Mouse (Mus musculus): Measurements from ENCODE around the gene Ablim1. TPM values are rescaled to one million over a fixed set of nuclear protein-coding genes. Genes with fewer than 3 reads are reported as not detected.
A peak's percentile ranks its signal among the peaks of the same experiment; 100 is the strongest.

The Ablim1 gene
- polyA plus RNA-seq (2015; fragmentation: Nextera tagmentation; extraction: Ambion mirVana) = 46.5 and 48.0 TPM in 2 replicates

DNA sequence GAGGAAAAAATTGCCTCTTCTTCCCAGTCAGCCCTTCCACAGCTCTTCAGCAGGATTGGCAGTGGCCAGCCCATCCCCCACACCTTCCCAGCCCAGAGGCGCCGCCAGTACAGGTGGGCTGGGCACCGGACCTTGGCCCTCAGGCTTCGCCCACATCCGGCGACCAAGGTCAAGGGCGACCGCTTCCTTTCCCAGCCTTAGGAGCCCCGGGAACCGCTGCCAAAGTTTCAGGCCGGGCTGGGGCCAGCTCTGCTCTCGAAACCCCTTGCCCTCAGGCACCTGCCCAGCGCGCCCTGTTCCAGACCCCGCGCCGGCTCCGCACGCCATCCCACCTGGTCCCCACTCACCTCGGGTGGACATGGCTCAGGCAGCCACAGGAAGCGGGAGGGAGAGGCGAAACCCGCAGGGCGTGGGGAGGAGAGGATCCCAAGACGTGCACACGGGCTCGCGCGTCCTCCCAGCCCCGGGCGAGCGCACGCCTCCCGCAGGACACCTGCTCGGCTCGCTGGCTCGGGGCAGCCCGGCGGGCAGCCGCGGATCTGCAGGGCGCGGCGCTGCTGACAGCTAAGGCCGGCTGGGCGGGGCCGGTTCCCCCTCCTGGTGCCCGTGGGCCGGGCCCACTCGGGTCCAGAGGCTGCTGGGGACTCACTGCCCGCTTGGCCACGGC, at the start of gene Ablim1:
Gene Ablim1, minus strand, starts transcription at position 574 of the 667 bp plus-strand sequence.
- Histone ChIP-seq H3K9me3 (no peaks in the 10 kb centered on the region), H3K27ac (replicated peaks) (peak within 1 kb of the TSS; percentile 82), H3K9ac (peak within 1 kb of the TSS; percentile 83), H3K36me3 (no peaks in the 10 kb centered on the region), H3K4me2 (peak within 1 kb of the TSS; percentile 86), H3K4me1 (replicated peaks) (peaks cover 19% of the 10 kb centered on the region; the same call in 1 of the 2 replicates), H3K4me3 (peak within 1 kb of the TSS; percentile 59), H3K27me3 (peaks cover 16% of the 10 kb centered on the region)
- peak; percentile 86 for ATAC-seq (ENCODE audit: low read depth)
- 1% methylated on average over 52 of the region's 52 CpGs for WGBS

- Histone ChIP-seq H3K4me1 (replicated peaks) (peaks cover 78% of the 10 kb centered on the region), H3K4me3 (0 out of 2 replicates have a peak overlapping the region, but pooled peaks have one; percentile 3), H3K27ac (replicated peaks) (0 out of 2 replicates have a peak overlapping the region, but pooled peaks have one; percentile 13), H3K9ac (peak overlapping the region; percentile 56), H3K36me3 (0 out of 2 replicates have a peak, but pooled peaks cover 2% of the 10 kb centered on the region), H3K9me3 (no peaks in the 10 kb centered on the region), H3K4me2 (peak overlapping the region; percentile 69), H3K27me3 (no peaks in the 10 kb centered on the region)
- WGBS = 90% methylated on average over 7 of the region's 7 CpGs
- ATAC-seq (ENCODE audit: low read depth) = no peak
Observed at GRCm38 (mm10) chr19:57363538-57363937, 48.8 kb upstream of the Ablim1 start.

GRCm38 (mm10) chr19:57363076-57363475, 48.4 kb upstream of the Ablim1 start:
- Histone ChIP-seq H3K9me3 (no peaks in the 10 kb centered on the region), H3K9ac (peak overlapping the region; percentile 56), H3K4me1 (replicated peaks) (peaks cover 82% of the 10 kb centered on the region), H3K36me3 (no peaks in the 10 kb centered on the region), H3K4me3 (peak overlapping the region; percentile 92), H3K27me3 (no peaks in the 10 kb centered on the region), H3K4me2 (peak overlapping the region; percentile 69), H3K27ac (replicated peaks) (peak overlapping the region; percentile 20; the same call in 1 of the 2 replicates)
- WGBS = 47% methylated on average over 7 of the region's 7 CpGs
- no peak for ATAC-seq (ENCODE audit: low read depth)

DNA sequence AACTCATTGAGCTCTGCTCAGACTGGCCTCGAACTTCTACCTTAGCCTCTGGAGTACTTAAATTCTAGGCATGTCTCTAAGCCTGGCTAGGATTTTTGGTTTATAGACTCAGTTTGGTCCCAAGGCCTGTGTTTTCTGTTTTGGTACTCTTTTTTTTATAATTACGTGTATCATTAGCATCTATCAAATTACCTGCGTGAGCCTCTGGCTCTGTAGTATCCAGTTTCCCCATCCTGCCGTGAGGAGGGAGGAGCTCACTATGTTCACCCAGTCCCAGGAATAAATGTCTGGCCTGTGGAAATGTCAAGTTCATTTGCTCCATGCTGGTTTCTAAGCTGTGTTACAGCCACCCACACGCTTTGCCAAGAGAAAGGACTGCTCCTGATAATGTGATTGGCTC, 47.9 kb upstream of the Ablim1 start:
- ATAC-seq (ENCODE audit: low read depth) = no peak
- Histone ChIP-seq H3K9me3 (no peaks in the 10 kb centered on the region), H3K4me3 (peak overlapping the region; percentile 92), H3K9ac (peak overlapping the region; percentile 56), H3K27me3 (no peaks in the 10 kb centered on the region), H3K4me1 (replicated peaks) (peaks cover 77% of the 10 kb centered on the region), H3K4me2 (peak overlapping the region; percentile 69), H3K27ac (replicated peaks) (peak overlapping the region; percentile 20; the same call in 1 of the 2 replicates), H3K36me3 (no peaks in the 10 kb centered on the region)
- WGBS = 48% methylated on average over 5 of the region's 5 CpGs

GRCm38 (mm10) chr19:57361939-57362307, 47.2 kb upstream of the Ablim1 start:
- peak overlapping the region; percentile 92 for H3K4me3 ChIP-seq
- peak overlapping the region; percentile 98 for H3K27ac ChIP-seq (replicated peaks)
- no peaks in the 10 kb centered on the region for H3K9me3 ChIP-seq
- H3K9ac ChIP-seq = peak overlapping the region; percentile 99
- 19% methylated on average over 3 of the region's 3 CpGs for WGBS
- H3K27me3 ChIP-seq = no peaks in the 10 kb centered on the region
- peak overlapping the region; percentile 69 for H3K4me2 ChIP-seq
- ATAC-seq (ENCODE audit: low read depth) = no peak
- no peaks in the 10 kb centered on the region for H3K36me3 ChIP-seq
- H3K4me1 ChIP-seq (replicated peaks) = peaks cover 71% of the 10 kb centered on the region

GRCm38 (mm10) chr19:57361131-57361938, 46.6 kb upstream of the Ablim1 start:
- peak overlapping the region; percentile 69 for H3K4me2 ChIP-seq
- H3K9me3 ChIP-seq = no peaks in the 10 kb centered on the region
- ATAC-seq (ENCODE audit: low read depth) = peak; percentile 78
- no peaks in the 10 kb centered on the region for H3K36me3 ChIP-seq
- H3K4me3 ChIP-seq = peak overlapping the region; percentile 92
- H3K27ac ChIP-seq (replicated peaks) = peak overlapping the region; percentile 98
- no peaks in the 10 kb centered on the region for H3K27me3 ChIP-seq
- peak overlapping the region; percentile 99 for H3K9ac ChIP-seq
- peaks cover 65% of the 10 kb centered on the region for H3K4me1 ChIP-seq (replicated peaks)
- under 1% methylated on average over 70 of the region's 78 CpGs for WGBS

GRCm38 (mm10) chr19:57360341-57361130, 45.8 kb upstream of the Ablim1 start, which contains the start of gene Fam160b1:
Gene Fam160b1, plus strand, starts transcription at chr19:57360680.
- H3K4me2 ChIP-seq = peak within 1 kb of the TSS; percentile 69
- ATAC-seq (ENCODE audit: low read depth) = peak; percentile 92
- 1% methylated on average over 61 of the region's 70 CpGs for WGBS

DNA sequence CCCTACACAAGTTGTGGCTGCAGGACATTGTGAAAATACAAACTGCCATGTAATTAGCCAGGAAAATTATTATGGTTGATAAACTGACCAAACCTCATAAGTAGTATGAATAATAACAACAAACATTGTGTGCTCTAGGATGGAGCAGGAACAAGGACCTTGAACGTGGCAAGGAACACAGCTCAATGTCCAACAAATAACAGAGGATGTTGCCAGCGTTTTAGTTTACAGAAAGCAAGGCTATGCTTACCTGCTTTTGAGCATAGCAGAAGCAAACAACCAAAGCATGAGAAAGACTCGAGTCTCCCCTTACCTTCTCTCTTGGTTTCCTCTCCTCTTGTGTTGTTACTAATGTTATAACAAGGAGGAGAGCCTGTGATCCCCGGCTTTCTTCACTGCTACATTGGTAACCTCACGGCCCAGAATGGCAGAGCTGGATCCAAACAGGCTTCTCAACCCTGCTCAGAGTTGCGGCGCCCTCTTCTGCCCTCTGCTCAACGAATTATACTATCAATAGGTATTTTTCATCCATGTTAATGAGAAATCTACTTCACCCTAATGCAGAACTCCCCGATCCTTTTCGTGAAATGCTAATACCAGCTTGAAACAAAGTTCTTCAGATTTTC, 45.1 kb upstream of the Ablim1 start:
- no peaks in the 10 kb centered on the region for H3K36me3 ChIP-seq
- WGBS = 49% methylated on average over 10 of the region's 10 CpGs
- H3K27me3 ChIP-seq = no peaks in the 10 kb centered on the region
- peaks cover 60% of the 10 kb centered on the region for H3K4me1 ChIP-seq (replicated peaks)
- peak overlapping the region; percentile 99 for H3K9ac ChIP-seq
- no peaks in the 10 kb centered on the region for H3K9me3 ChIP-seq
- H3K4me3 ChIP-seq = peak overlapping the region; percentile 92
- H3K27ac ChIP-seq (replicated peaks) = peak overlapping the region; percentile 98
- no peak for ATAC-seq (ENCODE audit: low read depth)
- H3K4me2 ChIP-seq = peak overlapping the region; percentile 69

More at GRCm38 (mm10) chr19:57360341-57361130, 45.8 kb upstream of the Ablim1 start, which contains the start of gene Fam160b1:
- peak within 1 kb of the TSS; percentile 98 for H3K27ac ChIP-seq (replicated peaks)
- peak within 1 kb of the TSS; percentile 99 for H3K9ac ChIP-seq
- no peaks in the 10 kb centered on the region for H3K9me3 ChIP-seq
- peak within 1 kb of the TSS; percentile 92 for H3K4me3 ChIP-seq
- peaks cover 61% of the 10 kb centered on the region for H3K4me1 ChIP-seq (replicated peaks)
- no peaks in the 10 kb centered on the region for H3K27me3 ChIP-seq
- H3K36me3 ChIP-seq = no peaks in the 10 kb centered on the region

GRCm38 (mm10) chr19:57358836-57359598, 44.3 kb upstream of the Ablim1 start:
- Histone ChIP-seq H3K4me2 (peak overlapping the region; percentile 69), H3K4me3 (peak overlapping the region; percentile 92), H3K9ac (no peak overlapping the region), H3K27me3 (no peaks in the 10 kb centered on the region), H3K36me3 (no peaks in the 10 kb centered on the region), H3K4me1 (replicated peaks) (peaks cover 52% of the 10 kb centered on the region), H3K27ac (replicated peaks) (no peak overlapping the region), H3K9me3 (no peaks in the 10 kb centered on the region)
- ATAC-seq (ENCODE audit: low read depth) = no peak
- WGBS = 94% methylated on average over 20 of the region's 20 CpGs

GRCm38 (mm10) chr19:57358322-57358721, 43.6 kb upstream of the Ablim1 start:
- Histone ChIP-seq H3K9ac (no peak overlapping the region), H3K4me3 (no peak overlapping the region), H3K4me1 (replicated peaks) (peaks cover 45% of the 10 kb centered on the region), H3K27ac (replicated peaks) (0 out of 2 replicates have a peak overlapping the region, but pooled peaks have one; percentile 19), H3K36me3 (no peaks in the 10 kb centered on the region), H3K4me2 (0 out of 2 replicates have a peak overlapping the region, but pooled peaks have one; percentile 5), H3K9me3 (no peaks in the 10 kb centered on the region), H3K27me3 (no peaks in the 10 kb centered on the region)
- ATAC-seq (ENCODE audit: low read depth) = no peak
- WGBS = 77% methylated on average over 12 of the region's 12 CpGs
